Comparison of ENCODE assay signal across 9 mouse cellular contexts in the genomic region with DNA sequence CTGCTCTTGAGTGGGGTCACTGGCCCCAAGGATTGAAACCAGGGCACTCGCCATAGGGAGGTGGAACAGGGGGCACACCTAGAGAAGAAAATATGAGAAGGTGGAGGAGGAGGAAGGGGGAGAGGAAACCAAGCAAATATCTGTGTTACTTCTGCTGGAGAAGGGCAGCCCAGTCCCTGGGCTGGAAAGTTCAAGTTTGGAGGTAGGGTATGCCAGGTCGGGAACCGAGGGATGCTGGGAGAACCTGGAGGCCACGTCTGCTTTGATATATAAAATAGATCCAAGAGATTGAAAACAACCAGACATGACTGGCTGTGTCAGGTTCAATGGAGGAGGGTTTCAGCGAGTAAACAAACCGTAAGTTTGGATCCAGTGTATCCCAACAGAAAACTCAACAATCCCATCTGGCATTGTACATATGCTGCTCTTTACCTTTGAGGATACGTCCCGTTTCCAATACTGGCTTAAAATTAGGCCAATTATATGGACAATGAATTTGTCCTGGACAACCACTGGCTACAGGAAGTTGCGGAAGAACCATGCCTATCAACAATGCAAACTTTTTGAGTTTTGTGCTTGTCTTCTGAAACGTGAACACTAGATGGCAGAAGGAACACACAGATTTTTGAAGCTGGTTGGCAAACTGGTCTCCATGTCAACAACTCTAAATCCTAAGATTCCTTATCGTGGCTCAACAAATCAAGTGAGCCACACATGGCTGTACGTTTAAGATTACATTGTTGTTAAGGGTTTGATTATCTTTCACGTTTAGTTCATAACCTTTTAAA.
A peak's percentile ranks its signal among the peaks of the same experiment; 100 is the strongest.
DNase-seq lines count a peak whose midpoint lies in the region; ATAC-seq and TF ChIP-seq lines count a peak whose summit lies in the region.
"Had no signal": no experiment of that assay in that cellular context is flagged by ENCODE, and none has a peak within 500 bp of the region (broad histone marks: within the 10 kb centered on the region; RNA-seq: fewer than 3 reads in every experiment).

No protein-coding gene starts in this region.

- no peak; the same call in 1 of the 2 replicates for ATAC-seq in embryonic facial prominence, embryonic 11.5 days (replicated peaks; ENCODE audit: insufficient number of reproducible peaks, low FRiP score, low TSS enrichment, low read depth)
- ATAC-seq in neural tube, embryonic 11.5 days (ENCODE audit: insufficient read depth, low FRiP score, low TSS enrichment): peak; percentile 18; the same call in 1 of the 2 replicates

- 0 out of 2 replicates have a peak, but pooled peaks have one; percentile 10 for TF ChIP-seq CTCF in embryonic fibroblast, embryonic 13.5 days (IDR thresholded peaks at IDR 0.05; ENCODE audit: borderline replicate concordance, insufficient read depth, low read length)

- DNase-seq in embryonic facial prominence, embryonic 11.5 days (ENCODE audit: low spot score): peak; percentile 71
- DNase-seq in embryonic facial prominence, embryonic 10.5 days (ENCODE audit: low spot score): no peak
- peak; percentile 25 for DNase-seq in neural tube, embryonic 11.5 days (ENCODE audit: low spot score)
- DNase-seq in neural tube, embryonic 10.5 days (ENCODE audit: extremely low spot score, low spot score): no peak
- DNase-seq in lung, postnatal 10 days: peak; percentile 64
- DNase-seq in spleen, postnatal 36 days (ENCODE audit: low spot score in 2 of 2): no peak
- DNase-seq in gastrocnemius, postnatal 4 days (ENCODE audit: low spot score in 2 of 2): no peak

- H3K27me3 ChIP-seq in embryonic facial prominence, embryonic 11.5 days (ENCODE audit: control insufficient read depth, insufficient read depth, low read length): no peaks in the 10 kb centered on the region
- no peaks in the 10 kb centered on the region for H3K27me3 ChIP-seq in embryonic facial prominence, embryonic 10.5 days (replicated peaks; ENCODE audit: low read depth, poor library complexity, severe bottlenecking)
- no peaks in the 10 kb centered on the region for H3K27me3 ChIP-seq in neural tube, embryonic 11.5 days (ENCODE audit: control insufficient read depth, insufficient read depth, low read length)
- H3K27me3 ChIP-seq: heart, embryonic 13.5 days had no signal

- TF ChIP-seq POLR2A in embryonic fibroblast, embryonic 13.5 days (IDR thresholded peaks at IDR 0.05; ENCODE audit: low read depth, low read length): no peak

- no peak overlapping the region for H3K4me2 ChIP-seq in embryonic facial prominence, embryonic 11.5 days (ENCODE audit: low read depth, low read length)
- no peak overlapping the region for H3K4me2 ChIP-seq in neural tube, embryonic 11.5 days (ENCODE audit: low read depth)
- H3K4me2 ChIP-seq: heart, embryonic 13.5 days had no signal

- H3K9ac ChIP-seq in embryonic facial prominence, embryonic 11.5 days (replicated peaks; ENCODE audit: low read length): no peak overlapping the region
- no peak overlapping the region for H3K9ac ChIP-seq in neural tube, embryonic 11.5 days (ENCODE audit: low read length)
- H3K9ac ChIP-seq: heart, embryonic 13.5 days had no signal

- H3K27ac ChIP-seq in embryonic facial prominence, embryonic 11.5 days (replicated peaks; ENCODE audit: low read depth, low read length): no peak overlapping the region
- H3K27ac ChIP-seq in embryonic facial prominence, embryonic 10.5 days (replicated peaks): no peak overlapping the region
- no peak overlapping the region for H3K27ac ChIP-seq in neural tube, embryonic 11.5 days (ENCODE audit: low read depth, low read length)
- no peak overlapping the region for H3K27ac ChIP-seq in embryonic fibroblast, embryonic 13.5 days (ENCODE audit: insufficient read depth, low read length)
- H3K27ac ChIP-seq: heart, embryonic 13.5 days had no signal

- H3K4me1 ChIP-seq in embryonic facial prominence, embryonic 11.5 days (ENCODE audit: control insufficient read depth, insufficient read depth, low read length): no peaks in the 10 kb centered on the region
- H3K4me1 ChIP-seq in embryonic facial prominence, embryonic 10.5 days: no peaks in the 10 kb centered on the region
- H3K4me1 ChIP-seq in neural tube, embryonic 11.5 days (ENCODE audit: control insufficient read depth, insufficient read depth, low read length): no peaks in the 10 kb centered on the region
- H3K4me1 ChIP-seq in embryonic fibroblast, embryonic 13.5 days (ENCODE audit: control insufficient read depth, insufficient read depth, low read length): no peaks in the 10 kb centered on the region
- H3K4me1 ChIP-seq: heart, embryonic 13.5 days had no signal

- no peaks in the 10 kb centered on the region for H3K36me3 ChIP-seq in embryonic facial prominence, embryonic 11.5 days (replicated peaks; ENCODE audit: control insufficient read depth, insufficient read depth, low read depth, low read length)
- H3K36me3 ChIP-seq in embryonic facial prominence, embryonic 10.5 days (replicated peaks): no peaks in the 10 kb centered on the region
- no peaks in the 10 kb centered on the region for H3K36me3 ChIP-seq in neural tube, embryonic 11.5 days (ENCODE audit: control insufficient read depth, insufficient read depth, low read length)
- H3K36me3 ChIP-seq: heart, embryonic 13.5 days had no signal

- H3K9me3 ChIP-seq in embryonic facial prominence, embryonic 11.5 days (replicated peaks; ENCODE audit: control insufficient read depth, low read length): no peaks in the 10 kb centered on the region
- H3K9me3 ChIP-seq in embryonic facial prominence, embryonic 10.5 days: no peaks in the 10 kb centered on the region
- H3K9me3 ChIP-seq in neural tube, embryonic 11.5 days (ENCODE audit: control insufficient read depth, low read length): no peaks in the 10 kb centered on the region
- H3K9me3 ChIP-seq: heart, embryonic 13.5 days had no signal

- 46% methylated on average over 13 of the region's 13 CpGs for WGBS in embryonic facial prominence, embryonic 11.5 days
- WGBS in embryonic facial prominence, embryonic 10.5 days: 52% methylated on average over 13 of the region's 13 CpGs
- 50% methylated on average over 13 of the region's 13 CpGs for WGBS in neural tube, embryonic 11.5 days

- H3K4me3 ChIP-seq in embryonic facial prominence, embryonic 11.5 days (ENCODE audit: low read depth, low read length): no peak overlapping the region
- no peak overlapping the region for H3K4me3 ChIP-seq in embryonic facial prominence, embryonic 10.5 days
- no peak overlapping the region for H3K4me3 ChIP-seq in neural tube, embryonic 11.5 days (ENCODE audit: low read depth, low read length)
- H3K4me3 ChIP-seq in embryonic fibroblast, embryonic 13.5 days (ENCODE audit: insufficient read depth, low read length): no peak overlapping the region
- H3K4me3 ChIP-seq: heart, embryonic 13.5 days had no signal

Comparison
In these comparisons a context has a peak if more than half of its experiments do, and no peak if none do; other contexts are left out.
1. DNase-seq: peak in embryonic facial prominence, embryonic 11.5 days (single experiment), neural tube, embryonic 11.5 days (single experiment) and lung, postnatal 10 days (single experiment); none in embryonic facial prominence, embryonic 10.5 days (single experiment), neural tube, embryonic 10.5 days (single experiment), spleen, postnatal 36 days (0 of 2) and gastrocnemius, postnatal 4 days (0 of 2).